Mouse (Mus musculus) colon, adult 2 months (tissue): ENCODE results near the gene Eif4e3. TPM values are rescaled to one million over a fixed set of nuclear protein-coding genes. Genes with fewer than 3 reads are reported as not detected.

Experiments used
- polyA plus RNA-seq: library from polyadenylated mRNA; depleted of rRNA; stranded (reverse); fragments of >200 nt; gene quantifications from 2 replicates; pipeline ENCODE4 v1.2.3, GENCODE M21; 2012; rRNA removed

Gene Eif4e3
- 2.1 and 2.4 TPM in 2 replicates for polyA plus RNA-seq

DNA sequence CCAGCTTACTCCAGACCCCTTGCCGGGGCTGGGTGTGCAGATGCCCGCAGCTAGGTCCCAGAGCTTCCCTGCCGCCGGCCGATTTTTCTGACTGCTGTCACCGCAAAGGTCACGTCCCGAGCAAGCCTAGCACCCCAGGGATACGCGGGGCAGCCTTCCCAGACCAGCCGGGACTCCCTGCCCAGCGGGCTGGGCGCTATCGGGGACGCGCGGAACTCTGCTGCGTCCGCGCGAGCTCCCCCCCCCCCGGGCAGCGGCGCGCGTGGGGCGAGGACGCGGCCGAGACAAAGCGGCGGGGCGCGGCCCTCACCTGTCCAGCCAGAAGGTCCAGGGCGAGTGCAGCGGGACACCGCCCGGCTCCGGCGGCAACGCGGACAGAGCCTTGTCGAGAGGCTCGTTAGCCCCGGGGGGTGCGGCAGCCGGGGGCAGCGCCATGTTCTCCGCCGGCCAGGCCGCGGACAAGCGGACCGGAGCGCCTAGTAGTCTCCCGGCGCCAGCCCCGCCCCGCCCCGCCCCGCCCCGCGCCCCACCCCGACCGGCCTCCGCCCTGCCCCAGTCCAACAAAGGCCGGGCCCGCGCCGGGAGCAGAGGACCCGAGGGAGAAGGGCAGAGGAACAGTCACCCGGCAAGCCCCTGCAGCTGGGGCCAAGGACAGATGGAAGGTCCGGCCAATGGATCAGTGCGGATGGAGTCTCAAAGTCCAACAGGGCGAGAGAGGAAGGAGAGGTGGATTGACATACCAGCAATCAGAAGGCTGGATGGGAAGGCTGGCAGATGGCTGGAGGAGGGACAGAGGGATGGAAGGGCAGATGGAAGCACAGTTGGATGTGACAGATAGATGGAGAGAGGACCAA is at the start of gene Eif4e3, which contains the start of gene Gm20696:
Gene Eif4e3, minus strand, starts transcription at position 454 of the 854 bp plus-strand sequence.
Gene Gm20696, minus strand, starts transcription at position 480 of the 854 bp plus-strand sequence.

DNA sequence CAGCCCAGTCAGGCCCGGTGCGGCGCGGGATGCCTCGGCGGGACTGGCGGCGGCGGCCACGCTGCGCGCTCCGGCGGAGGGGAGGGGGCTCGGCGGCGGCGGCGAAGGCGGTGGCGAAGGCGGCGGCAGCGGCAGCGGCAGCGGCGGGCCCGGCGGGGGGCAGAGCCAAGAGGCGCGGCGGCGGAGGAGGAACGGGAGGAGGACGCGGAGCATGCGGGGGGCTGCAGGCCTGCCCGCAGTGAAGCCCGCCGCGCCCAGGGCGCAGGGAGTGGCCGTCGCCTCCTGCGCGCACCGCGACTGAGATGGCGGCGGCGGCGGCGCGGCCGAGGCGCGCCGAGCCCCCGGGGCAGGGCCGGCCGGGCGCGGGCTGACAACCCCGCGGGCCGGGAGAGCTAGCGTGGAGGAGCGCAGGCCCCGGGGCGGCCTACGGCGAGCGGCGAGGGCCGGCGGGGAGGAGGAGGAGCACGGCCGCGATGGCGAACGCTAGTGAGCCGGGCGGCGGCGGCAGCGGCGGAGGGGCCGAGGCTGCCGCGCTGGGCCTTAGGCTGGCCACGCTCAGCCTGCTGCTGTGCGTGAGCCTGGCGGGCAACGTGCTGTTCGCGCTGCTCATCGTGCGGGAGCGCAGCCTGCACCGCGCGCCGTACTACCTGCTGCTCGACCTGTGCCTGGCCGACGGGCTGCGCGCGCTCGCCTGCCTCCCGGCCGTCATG is 25.8 kb upstream of the Eif4e3 start, which contains the start of gene Gpr27:
Gene Gpr27, plus strand, starts transcription at position 474 of the 710 bp plus-strand sequence.

Other genes with a start within 250 kb of the Eif4e3 start
- 170 and 175 TPM in 2 replicates for gene Foxp1, start 144.1 kb downstream of the Eif4e3 start, polyA plus RNA-seq
- 0.42 and 0.76 TPM in 2 replicates for gene Gm20696, start within 50 bp of the Eif4e3 start, polyA plus RNA-seq
- 5.7 and 6.4 TPM in 2 replicates for gene Gpr27, start 25.9 kb upstream of the Eif4e3 start, polyA plus RNA-seq
- not detected in 2 replicates for gene Prok2, start 59.6 kb upstream of the Eif4e3 start, polyA plus RNA-seq